Mouse (Mus musculus) embryo, embryonic 11 days (tissue): ENCODE measurements around the gene Prpf38b.
"Not testable (repeated sequence)": the region's sequence is repeated elsewhere in the genome, so short reads cannot be mapped to it uniquely, and the experiment has no call there.

ENCODE experiments used
- DNase-seq: peaks from one replicate; pipeline ENCODE4 v3.0.0-alpha.2; 2015

Gene Prpf38b

DNA sequence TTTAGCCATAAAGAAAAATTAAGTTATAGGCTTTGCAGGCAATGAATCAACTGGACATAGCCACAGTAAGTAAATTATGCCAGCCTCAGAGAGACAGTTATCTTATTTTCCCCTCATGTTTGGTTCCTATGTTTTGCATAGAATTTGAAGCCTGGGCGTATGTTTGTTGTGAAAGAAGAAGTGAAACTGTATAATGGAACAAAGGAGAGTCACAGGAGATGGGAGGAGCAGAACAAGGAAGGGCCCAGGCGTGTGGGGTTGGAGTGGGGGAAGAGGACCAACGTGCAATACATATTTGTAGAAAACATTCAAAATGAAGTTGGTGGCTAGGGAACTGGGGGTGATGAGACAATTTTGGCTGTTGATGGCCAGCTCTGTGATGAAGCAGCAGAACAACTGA, 11.4 kb downstream of the Prpf38b start:
- DNase-seq = no peak

- DNase-seq = no peak
These were observed 12.9 kb downstream of the Prpf38b start for GRCm38 (mm10) chr3:108898640-108899039.

GRCm38 (mm10) chr3:108892914-108893313, 18.6 kb downstream of the Prpf38b start:
- no peak for DNase-seq

DNA sequence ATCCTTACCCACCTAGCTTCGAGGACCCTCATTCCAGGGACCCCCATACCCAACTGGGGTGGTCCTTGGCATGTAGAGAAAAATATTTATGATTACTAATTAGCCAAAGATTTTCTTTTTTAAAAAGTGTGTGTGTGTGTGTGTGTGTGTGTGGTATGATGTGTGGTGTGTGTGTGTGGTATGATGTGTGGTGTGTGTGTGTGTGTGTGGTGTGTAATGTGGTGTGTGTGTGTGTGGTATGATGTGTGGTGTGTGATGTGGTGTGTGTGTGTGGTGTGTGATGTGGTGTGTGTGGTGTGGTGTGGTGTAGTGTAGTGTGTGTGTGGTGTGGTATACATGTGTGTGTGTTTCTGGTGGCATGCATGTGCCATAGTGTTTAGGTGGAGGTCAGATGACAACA, 19.4 kb downstream of the Prpf38b start:
- DNase-seq = no peak

DNA sequence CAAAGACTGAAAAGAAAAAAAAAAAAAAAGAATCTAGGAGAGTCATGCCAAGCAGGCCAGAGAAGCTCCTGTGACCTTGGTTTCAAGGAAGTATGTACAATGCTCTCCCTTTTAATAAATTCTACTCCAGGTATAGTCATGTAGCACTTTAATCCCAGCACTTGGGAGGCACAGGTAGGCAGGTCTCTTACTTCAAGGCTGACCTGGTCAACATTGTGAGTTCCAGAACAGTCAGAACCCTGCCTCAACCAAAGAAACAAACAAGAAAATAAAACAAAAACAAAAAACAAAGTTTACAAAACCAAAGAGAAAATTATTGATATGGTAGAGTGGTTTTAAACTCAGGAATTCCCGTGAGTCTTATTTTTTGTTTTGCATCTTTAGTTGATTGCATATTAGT, 21.6 kb downstream of the Prpf38b start, which contains the start of gene Fndc7:
Gene Fndc7, minus strand, starts transcription at position 101 of the 400 bp plus-strand sequence.
- DNase-seq = no peak

DNA sequence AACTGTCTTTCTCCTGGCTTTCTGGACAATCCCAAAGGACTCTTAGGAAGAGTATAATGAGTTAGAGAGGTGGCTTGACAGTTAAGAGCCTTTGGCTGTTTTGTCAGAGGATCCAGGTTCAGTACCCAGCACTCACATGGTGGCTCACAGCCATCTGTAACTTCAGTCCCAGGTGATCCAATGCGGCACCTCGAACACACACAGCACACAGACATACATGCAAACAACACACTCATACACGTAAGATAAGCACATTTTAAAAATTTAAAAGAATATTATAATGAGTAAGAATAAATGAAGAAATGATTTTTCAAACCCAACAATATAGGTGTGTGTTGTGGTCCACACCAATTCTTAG, 23.9 kb downstream of the Prpf38b start:
- no peak for DNase-seq

DNA sequence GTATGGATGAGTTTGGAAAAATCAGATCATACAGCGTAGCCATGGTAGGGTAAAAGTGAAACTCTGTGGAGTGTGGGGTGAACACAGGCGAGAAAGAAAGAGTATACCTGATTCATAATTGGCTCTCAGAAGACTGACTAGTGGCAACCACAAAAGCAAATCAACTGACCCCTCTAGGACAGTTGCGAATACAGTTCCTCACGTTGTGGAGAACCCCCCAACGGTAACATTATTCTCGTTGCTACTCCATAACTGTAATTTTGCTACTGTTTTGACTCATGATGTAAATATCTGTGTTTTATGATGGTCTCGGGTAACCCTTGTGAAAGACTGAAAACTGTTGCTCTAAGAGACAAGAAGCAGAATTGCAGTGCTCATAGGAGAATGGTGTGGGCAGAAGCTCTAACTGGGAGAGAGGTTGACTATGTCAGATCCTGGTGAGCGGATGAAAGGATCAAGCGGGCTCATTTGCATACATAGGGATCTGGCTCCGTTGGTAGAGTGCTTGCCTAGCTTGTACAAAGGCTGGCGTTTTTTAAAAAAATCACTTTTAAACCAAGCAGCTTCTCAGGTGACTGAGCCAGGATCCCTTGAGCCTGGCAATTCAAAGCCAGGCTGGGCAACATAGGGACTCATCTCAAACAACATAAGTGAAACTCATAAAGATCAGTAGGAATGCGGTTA, 24.5 kb downstream of the Prpf38b start:
- DNase-seq = no peak

DNA sequence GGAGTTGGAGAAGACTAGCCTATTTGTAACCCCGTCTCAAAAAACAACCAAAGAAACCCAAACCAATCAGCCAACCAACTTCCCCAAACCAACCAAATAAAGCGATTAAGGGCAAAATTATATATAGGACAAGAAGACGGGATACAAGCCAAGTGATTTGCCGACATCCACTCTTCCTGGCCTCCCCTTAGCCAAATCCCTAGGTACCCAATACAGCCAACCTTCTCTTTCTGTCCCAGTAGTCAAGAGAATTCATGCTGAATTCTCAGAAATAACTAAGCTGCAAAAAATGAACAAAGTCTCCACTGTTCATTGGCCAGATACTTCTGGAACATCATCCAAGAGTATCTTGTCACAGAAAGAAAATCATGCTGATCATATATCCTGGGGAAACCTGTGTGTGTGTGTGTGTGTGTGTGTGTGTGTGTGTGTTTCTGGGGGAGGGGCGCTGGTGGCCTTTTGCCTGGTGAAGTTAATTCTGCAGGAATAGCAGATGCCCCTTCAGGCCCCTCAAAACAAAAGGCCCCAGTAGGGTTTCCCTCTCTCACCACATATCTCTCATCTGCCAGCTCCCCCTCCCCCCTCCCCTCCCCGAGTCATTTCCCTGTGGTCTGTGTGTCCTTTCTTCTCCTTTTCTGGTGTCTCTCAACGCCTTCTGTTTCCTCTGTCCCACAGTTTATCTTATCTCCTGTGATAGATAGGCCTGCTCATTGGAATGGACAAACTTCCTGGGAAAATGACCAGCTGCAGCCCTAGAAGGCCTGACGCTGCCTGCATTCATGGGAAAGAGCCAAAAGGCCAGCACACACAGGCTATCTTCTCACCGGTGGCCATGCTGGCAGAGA, 25.6 kb downstream of the Prpf38b start:
- peak; percentile 46 for DNase-seq

DNA sequence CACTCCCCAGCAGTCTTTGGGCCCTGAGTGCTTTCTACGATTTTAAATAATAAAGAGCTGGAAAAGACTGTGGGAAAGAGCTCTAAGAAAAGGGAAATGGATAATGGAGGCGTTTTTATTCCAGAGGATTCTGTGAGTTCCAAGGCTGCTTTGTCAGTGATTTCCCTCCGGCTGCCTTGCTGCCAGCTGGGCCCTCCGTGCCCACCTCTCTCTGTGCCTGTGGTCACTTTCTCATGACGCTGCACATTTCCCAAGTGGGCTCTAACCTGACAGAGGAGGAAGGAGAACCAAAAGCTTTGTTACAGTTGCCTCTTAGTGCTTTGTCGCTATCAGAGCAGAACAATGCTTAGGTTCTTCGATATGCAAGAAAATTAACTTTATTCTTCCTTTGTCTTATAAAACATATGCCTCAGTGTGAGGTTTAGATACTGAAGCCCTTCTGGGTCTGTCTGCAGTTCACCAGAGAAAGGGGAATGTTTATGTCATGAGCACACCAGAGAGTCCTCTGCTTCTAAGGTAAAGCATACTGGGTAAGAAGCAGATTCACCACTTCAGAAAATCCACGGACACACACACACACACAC, 26.7 kb downstream of the Prpf38b start:
- no peak for DNase-seq

- no peak for DNase-seq
These were observed 28.5 kb downstream of the Prpf38b start for GRCm38 (mm10) chr3:108883067-108883466.

GRCm38 (mm10) chr3:108881873-108882272, 29.7 kb downstream of the Prpf38b start:
- not testable (repeated sequence) for DNase-seq

GRCm38 (mm10) chr3:108880544-108881507, 30.7 kb downstream of the Prpf38b start:
- peak; percentile 47 for DNase-seq

- no peak for DNase-seq
These were observed 31.6 kb downstream of the Prpf38b start for GRCm38 (mm10) chr3:108879836-108880435.

DNA sequence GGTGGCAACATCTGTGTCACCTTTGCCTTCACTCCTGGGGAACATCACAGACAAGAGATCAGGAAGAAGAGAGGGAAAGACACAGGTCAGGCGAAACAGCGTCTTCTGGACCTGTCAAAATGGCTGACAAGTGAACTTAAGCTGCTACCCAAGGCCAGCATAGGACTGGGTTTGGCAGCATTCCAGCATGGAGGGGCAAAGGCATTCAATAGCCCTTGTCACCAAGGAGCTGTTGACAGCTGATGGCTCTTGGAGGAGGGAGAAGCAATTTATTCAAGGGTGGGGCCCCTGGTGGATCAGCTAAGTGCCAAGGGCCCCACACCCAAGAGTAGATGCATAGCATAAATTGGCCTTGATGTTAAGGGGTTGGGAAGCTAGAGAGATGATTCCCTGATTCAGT, 32.4 kb downstream of the Prpf38b start:
- DNase-seq = no peak

GRCm38 (mm10) chr3:108870631-108871030, 40.9 kb downstream of the Prpf38b start:
- DNase-seq = no peak

- no peak for DNase-seq
These were observed 44.1 kb downstream of the Prpf38b start for GRCm38 (mm10) chr3:108867449-108867848.

- no peak for DNase-seq
These were observed 45.9 kb downstream of the Prpf38b start for GRCm38 (mm10) chr3:108865676-108866075.

- no peak for DNase-seq
These were observed 46.4 kb downstream of the Prpf38b start for GRCm38 (mm10) chr3:108865129-108865528.

DNA sequence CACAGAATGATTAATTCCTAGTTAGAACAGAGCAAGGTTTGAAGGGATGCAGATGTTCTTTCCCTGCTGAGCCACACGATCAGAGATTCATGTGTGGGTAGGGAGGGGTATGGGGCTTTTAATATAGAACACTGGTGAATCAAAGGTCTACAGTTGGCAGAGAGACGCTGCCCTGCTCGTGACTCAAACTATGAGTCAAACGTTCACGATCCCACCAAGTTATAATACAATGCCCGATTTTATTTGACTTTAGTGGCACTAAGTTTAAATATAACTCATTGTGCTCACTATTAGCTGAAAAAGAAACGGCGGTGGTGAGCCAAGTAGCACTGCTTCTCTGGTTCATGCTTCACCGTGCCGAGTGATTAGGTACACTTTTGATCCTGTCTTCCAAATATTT, 48.4 kb downstream of the Prpf38b start:
- no peak for DNase-seq

DNA sequence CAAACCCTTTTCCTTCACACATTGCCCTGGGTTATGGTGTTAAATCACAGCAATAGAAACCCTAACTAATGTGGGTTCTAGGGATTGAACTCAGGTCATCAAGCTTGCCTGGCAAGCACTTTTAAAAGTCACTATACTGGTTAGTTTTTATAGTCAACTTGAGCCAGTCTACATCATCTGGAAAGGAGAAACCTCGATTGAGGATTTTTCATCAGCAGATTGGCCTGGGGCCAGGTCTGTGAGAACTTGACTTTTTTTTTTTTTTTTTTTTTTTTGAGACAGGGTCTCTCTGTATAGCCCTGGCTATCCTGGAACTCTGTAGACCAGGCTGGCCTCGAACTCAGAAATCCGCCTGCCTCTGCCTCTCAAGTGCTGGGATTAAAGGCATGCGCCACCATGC, 49.2 kb downstream of the Prpf38b start:
- DNase-seq = not testable (repeated sequence)

GRCm38 (mm10) chr3:108860786-108861185, 50.7 kb downstream of the Prpf38b start:
- no peak for DNase-seq

DNA sequence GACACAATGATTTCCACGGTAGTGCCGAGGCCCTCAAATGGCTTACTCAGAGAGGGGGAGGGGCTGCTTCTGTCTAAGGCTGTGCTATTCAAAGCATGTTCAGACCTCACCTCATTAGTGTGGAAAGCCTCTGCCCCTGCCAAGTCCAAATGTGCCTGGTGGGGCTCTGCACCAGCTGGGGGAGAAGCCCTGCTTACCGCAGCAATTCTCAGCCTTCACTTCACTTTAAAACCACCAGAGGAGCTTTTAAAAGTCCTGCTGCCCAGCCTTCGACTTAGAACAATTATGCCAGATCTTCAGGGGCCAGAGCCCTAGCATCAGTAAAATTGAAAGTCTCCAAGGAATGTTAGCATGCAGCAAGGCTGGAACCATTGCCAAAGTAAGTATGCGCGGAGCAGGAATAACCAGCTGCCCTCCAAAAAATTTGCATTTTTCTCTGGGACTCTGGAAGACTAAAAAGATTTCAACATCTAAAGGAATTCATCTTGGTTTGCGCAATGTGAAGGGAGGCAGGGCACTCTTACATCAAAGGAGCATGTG, 53.2 kb downstream of the Prpf38b start:
- DNase-seq = peak; percentile 75
